Mouse (Mus musculus) embryonic facial prominence, embryonic 15.5 days (tissue): Measurements from ENCODE around the gene Ehmt2. TPM values are rescaled to one million over a fixed set of nuclear protein-coding genes. Genes with fewer than 3 reads are reported as not detected.

Experiments used
- ATAC-seq: fragments of 200-750 bp; cut with Nextera tagmentation; 2 replicates; pipeline ENCODE4 v1.8.0; 2017; ENCODE audit warnings: low read depth, moderate TSS enrichment; ENCODE audit not compliant: insufficient number of reproducible peaks, low FRiP score, low TSS enrichment
- H3K27ac ChIP-seq: fragments of 300-500 bp; sonication (generic); replicated peaks from 2 replicates; pipeline ENCODE4 v1.5.1; 2015; ENCODE audit warnings: mild to moderate bottlenecking, inconsistent platforms
- H3K27me3 ChIP-seq: fragments of 300-500 bp; sonication (generic); 2 replicates; pipeline ENCODE4 v1.6.1; 2015; ENCODE audit warnings: inconsistent platforms
- H3K36me3 ChIP-seq: fragments of 300-500 bp; sonication (generic); 2 replicates; pipeline ENCODE4 v1.6.1; 2015; ENCODE audit warnings: mild to moderate bottlenecking, inconsistent platforms
- H3K4me1 ChIP-seq: fragments of 300-500 bp; sonication (generic); 2 replicates; pipeline ENCODE4 v1.6.1; 2015; ENCODE audit warnings: inconsistent platforms
- H3K4me2 ChIP-seq: fragments of 300-500 bp; sonication (generic); replicated peaks from 2 replicates; pipeline ENCODE4 v1.6.1; 2015; ENCODE audit warnings: mild to moderate bottlenecking, inconsistent platforms
- H3K4me3 ChIP-seq: fragments of 300-500 bp; sonication (generic); replicated peaks from 2 replicates; pipeline ENCODE4 v1.5.1; 2015; ENCODE audit warnings: mild to moderate bottlenecking, inconsistent platforms
- H3K9ac ChIP-seq: fragments of 300-500 bp; sonication (generic); 2 replicates; pipeline ENCODE4 v1.6.1; 2015; ENCODE audit warnings: inconsistent platforms
- H3K9me3 ChIP-seq: fragments of 300-500 bp; sonication (generic); replicated peaks from 2 replicates; pipeline ENCODE4 v1.6.1; 2016; ENCODE audit warnings: inconsistent platforms
- whole genome bisulfite sequencing: fragments of 180-500 bp; shearing (Covaris S2); methylation state at CpG from one replicate; pipeline ENCODE4 v1.1.7; 2015; 5-methylcytosine and 5-hydroxymethylcytosine counted together
- polyA plus RNA-seq: library from polyadenylated mRNA; unstranded; fragments of >200 nt; fragmentation: Nextera tagmentation; extraction: Ambion mirVana; gene quantifications from 2 replicates; pipeline ENCODE4 v1.2.1, GENCODE M21; 2015

Ehmt2 gene
- polyA plus RNA-seq, 1 experiment from 2014 or later, result 86.8 TPM

DNA sequence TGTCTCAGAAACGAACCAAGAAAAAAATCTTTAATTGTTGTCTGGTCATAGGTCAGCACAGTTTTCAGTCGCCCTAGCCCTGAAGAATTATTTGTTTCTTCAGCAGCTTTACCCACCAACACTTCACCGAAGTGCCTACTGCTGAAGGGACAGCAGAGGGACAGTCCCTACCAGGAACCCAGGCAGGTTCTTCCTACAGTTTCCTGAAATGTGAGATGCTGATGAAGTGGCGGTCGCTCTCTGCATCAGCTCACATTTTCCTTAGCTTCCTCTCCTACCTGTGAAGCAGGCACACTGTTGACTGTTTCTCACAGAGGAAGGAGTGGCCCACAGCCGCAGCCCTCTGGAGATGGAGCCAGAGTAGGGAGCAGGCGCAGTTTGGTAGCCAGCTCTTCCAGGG is 32.3 kb upstream of the Ehmt2 start:
- no peak overlapping the region for H3K4me2 ChIP-seq
- no peaks in the 10 kb centered on the region for H3K9me3 ChIP-seq
- no peak for ATAC-seq
- H3K27ac ChIP-seq, result no peak overlapping the region
- no peaks in the 10 kb centered on the region for H3K36me3 ChIP-seq
- no peak overlapping the region for H3K4me3 ChIP-seq
- no peaks in the 10 kb centered on the region for H3K27me3 ChIP-seq
- H3K9ac ChIP-seq, result no peak overlapping the region
- no peaks in the 10 kb centered on the region for H3K4me1 ChIP-seq
- 52% methylated on average over 7 of the region's 7 CpGs for WGBS

DNA sequence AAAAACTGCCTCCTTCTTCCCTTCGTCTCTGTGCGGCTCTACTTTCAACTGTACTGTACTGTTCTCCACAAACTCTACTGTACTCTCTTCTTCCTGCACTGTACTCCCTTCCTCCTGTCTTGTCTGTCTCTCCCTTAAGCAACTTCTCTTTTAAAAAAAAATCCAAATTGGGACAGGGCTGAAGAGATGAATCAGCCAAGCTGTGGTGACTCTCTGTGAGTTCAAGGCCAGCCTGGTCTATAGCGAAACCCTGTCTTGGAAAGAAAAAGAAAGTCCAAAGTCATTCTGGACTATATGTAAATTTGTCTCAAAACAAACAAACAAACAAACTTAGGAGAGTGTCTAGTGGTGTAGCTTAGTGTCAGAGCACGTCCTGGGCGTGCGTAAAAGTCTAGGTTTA is 23.9 kb upstream of the Ehmt2 start:
- Histone ChIP-seq H3K4me2 (no peak overlapping the region), H3K9ac (no peak overlapping the region), H3K27me3 (no peaks in the 10 kb centered on the region), H3K9me3 (no peaks in the 10 kb centered on the region), H3K4me1 (no peaks in the 10 kb centered on the region), H3K4me3 (no peak overlapping the region), H3K27ac (no peak overlapping the region), H3K36me3 (no peaks in the 10 kb centered on the region)
- no peak for ATAC-seq
- 86% methylated on average over 6 of the region's 6 CpGs for WGBS

DNA sequence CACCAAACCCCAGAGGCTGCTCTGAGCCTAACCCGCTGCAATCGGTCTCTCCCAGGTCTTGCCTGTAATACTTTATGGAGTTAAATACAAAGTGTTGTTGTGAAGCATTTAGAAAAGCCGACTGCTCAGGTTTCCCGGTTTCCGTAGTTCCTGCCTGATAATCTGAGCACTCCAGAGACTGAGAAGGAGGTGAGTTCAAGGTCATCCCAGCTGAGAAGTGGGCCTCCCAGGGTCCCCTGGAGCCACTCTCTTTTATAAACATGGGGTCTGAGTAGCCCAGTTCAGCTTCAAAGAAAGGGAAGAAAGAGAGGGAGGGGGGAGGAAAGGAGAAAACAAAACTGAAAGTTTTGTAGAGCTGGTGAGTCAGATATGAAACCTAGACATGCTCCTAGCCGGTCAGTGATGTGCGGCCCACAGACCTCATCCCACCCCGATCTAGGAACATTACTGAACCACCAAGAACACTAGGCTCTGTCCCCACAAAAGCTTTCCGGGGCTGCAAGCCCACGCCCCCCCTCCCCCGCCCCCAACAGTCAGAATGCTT is 18.9 kb upstream of the Ehmt2 start, which contains the start of gene Zbtb12:
TSS of gene Zbtb12 (plus strand) at position 148 of the 544 bp plus-strand sequence.
- WGBS, result 44% methylated on average over 11 of the region's 11 CpGs

GRCm38 (mm10) chr17:34881166-34881565 is 17.1 kb upstream of the Ehmt2 start:
- H3K4me1 ChIP-seq, result peaks cover 27% of the 10 kb centered on the region
- no peak overlapping the region for H3K4me3 ChIP-seq
- no peaks in the 10 kb centered on the region for H3K9me3 ChIP-seq
- no peaks in the 10 kb centered on the region for H3K27me3 ChIP-seq
- ATAC-seq, result no peak
- H3K4me2 ChIP-seq, result no peak overlapping the region
- H3K27ac ChIP-seq, result no peak overlapping the region
- no peaks in the 10 kb centered on the region for H3K36me3 ChIP-seq
- no peak overlapping the region for H3K9ac ChIP-seq

More for the DNA sequence above, 18.9 kb upstream of the Ehmt2 start, which contains the start of gene Zbtb12:
- H3K4me3 ChIP-seq, result no peak within 1 kb of the TSS
- no peak within 1 kb of the TSS for H3K9ac ChIP-seq
- peaks cover 25% of the 10 kb centered on the region for H3K4me1 ChIP-seq
- no peak within 1 kb of the TSS for H3K4me2 ChIP-seq
- no peak for ATAC-seq
- H3K9me3 ChIP-seq, result no peaks in the 10 kb centered on the region
- no peaks in the 10 kb centered on the region for H3K27me3 ChIP-seq
- H3K36me3 ChIP-seq, result no peaks in the 10 kb centered on the region
- H3K27ac ChIP-seq, result no peak within 1 kb of the TSS

- Histone ChIP-seq H3K4me3 (peak within 1 kb of the TSS; percentile 13), H3K4me2 (peak within 1 kb of the TSS; percentile 42), H3K9me3 (no peaks in the 10 kb centered on the region), H3K27ac (no peak within 1 kb of the TSS), H3K9ac (no peak within 1 kb of the TSS), H3K36me3 (no peaks in the 10 kb centered on the region), H3K4me1 (peaks cover 27% of the 10 kb centered on the region), H3K27me3 (no peaks in the 10 kb centered on the region)
- ATAC-seq, result no peak
- WGBS, result 7% methylated on average over 15 of the region's 15 CpGs
Observed at GRCm38 (mm10) chr17:34881683-34882310, 16.5 kb upstream of the Ehmt2 start, which contains the start of gene Gm20547. Gene Gm20547 (minus strand): TSS chr17:34882042.

- peaks cover 27% of the 10 kb centered on the region for H3K4me1 ChIP-seq
- H3K4me2 ChIP-seq, result no peak overlapping the region
- H3K4me3 ChIP-seq, result no peak overlapping the region
- H3K27me3 ChIP-seq, result no peaks in the 10 kb centered on the region
- H3K27ac ChIP-seq, result no peak overlapping the region; the same call in 1 of the 2 replicates
- no peaks in the 10 kb centered on the region for H3K9me3 ChIP-seq
- 64% methylated on average over 3 of the region's 3 CpGs for WGBS
- no peak for ATAC-seq
- H3K36me3 ChIP-seq, result no peaks in the 10 kb centered on the region
- H3K9ac ChIP-seq, result no peak overlapping the region
Observed at GRCm38 (mm10) chr17:34883332-34883731, 14.9 kb upstream of the Ehmt2 start.

DNA sequence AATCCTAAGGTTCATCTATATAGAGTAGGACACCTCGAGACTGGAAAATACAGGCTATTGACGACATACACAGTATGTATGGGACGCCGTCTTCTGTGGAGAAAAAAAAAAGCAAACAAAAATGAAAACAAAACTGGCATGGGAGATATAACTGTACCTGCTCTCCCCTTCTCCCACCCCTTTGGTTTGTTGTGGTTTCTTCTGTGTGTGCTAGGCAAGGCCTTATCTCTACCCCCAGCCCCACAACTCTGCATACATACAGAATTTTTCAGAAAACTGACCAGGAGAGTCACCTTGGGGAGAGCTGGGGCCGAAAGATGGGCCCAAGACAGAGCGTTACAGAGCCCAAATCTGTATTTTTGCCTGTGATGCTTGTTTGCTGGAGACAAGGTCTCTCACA is 13.6 kb upstream of the Ehmt2 start:
- WGBS, result 82% methylated on average over 6 of the region's 6 CpGs
- Histone ChIP-seq H3K27ac (no peak overlapping the region), H3K27me3 (no peaks in the 10 kb centered on the region), H3K4me3 (no peak overlapping the region), H3K4me1 (peaks cover 26% of the 10 kb centered on the region), H3K9ac (no peak overlapping the region), H3K4me2 (no peak overlapping the region), H3K36me3 (no peaks in the 10 kb centered on the region), H3K9me3 (no peaks in the 10 kb centered on the region)
- ATAC-seq, result no peak

- H3K4me3 ChIP-seq, result no peak overlapping the region
Observed at GRCm38 (mm10) chr17:34885615-34886014, 12.7 kb upstream of the Ehmt2 start.

GRCm38 (mm10) chr17:34887942-34888341 is 10.3 kb upstream of the Ehmt2 start:
- no peak overlapping the region for H3K4me2 ChIP-seq
- no peak overlapping the region for H3K4me3 ChIP-seq
- no peak overlapping the region for H3K9ac ChIP-seq
- H3K27ac ChIP-seq, result no peak overlapping the region
- no peak for ATAC-seq
- H3K9me3 ChIP-seq, result no peaks in the 10 kb centered on the region
- 0 out of 2 replicates have a peak, but pooled peaks cover 15% of the 10 kb centered on the region for H3K4me1 ChIP-seq
- H3K27me3 ChIP-seq, result no peaks in the 10 kb centered on the region
- no peaks in the 10 kb centered on the region for H3K36me3 ChIP-seq
- 83% methylated on average over 5 of the region's 5 CpGs for WGBS

More at GRCm38 (mm10) chr17:34885615-34886014, 12.7 kb upstream of the Ehmt2 start:
- H3K27me3 ChIP-seq, result no peaks in the 10 kb centered on the region
- H3K27ac ChIP-seq, result no peak overlapping the region
- H3K9me3 ChIP-seq, result no peaks in the 10 kb centered on the region
- ATAC-seq, result no peak
- no peak overlapping the region for H3K9ac ChIP-seq
- H3K4me2 ChIP-seq, result no peak overlapping the region
- peaks cover 24% of the 10 kb centered on the region for H3K4me1 ChIP-seq
- H3K36me3 ChIP-seq, result no peaks in the 10 kb centered on the region
- WGBS, result 49% methylated on average over 3 of the region's 3 CpGs

DNA sequence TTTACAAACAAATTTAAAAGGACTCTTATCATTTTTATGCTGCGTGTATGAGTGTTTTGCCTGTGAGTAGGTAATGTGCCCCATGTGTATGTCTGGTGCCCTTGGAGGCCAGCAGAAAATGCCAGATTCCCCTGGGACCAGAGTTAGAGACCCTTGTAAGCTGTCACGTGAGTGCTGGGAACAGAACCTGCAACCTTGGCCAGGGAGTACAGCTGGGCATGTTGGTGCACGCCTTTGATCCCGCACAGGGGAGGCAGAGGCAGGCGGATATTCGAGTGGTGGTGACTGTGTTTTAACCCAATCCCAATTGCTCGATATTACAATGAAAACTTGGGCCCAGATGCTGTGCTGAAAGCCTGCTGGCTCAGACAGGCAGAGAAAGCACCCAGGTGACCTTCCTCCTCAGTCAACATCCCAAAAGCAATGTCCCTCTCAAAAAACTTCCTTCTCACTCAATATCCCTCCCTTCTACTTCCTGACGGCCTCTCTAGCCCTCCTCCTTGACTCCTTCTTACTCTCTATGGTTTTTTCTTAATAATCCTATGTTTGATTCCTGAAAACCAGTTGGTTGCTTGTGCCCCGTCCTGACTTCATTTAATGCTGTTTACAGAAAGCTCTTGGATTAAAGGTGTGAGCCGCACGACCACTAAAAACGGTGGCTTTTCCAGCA is 8.1 kb upstream of the Ehmt2 start:
- Histone ChIP-seq H3K4me1 (peaks cover 4% of the 10 kb centered on the region), H3K4me3 (no peak overlapping the region), H3K9ac (no peak overlapping the region), H3K36me3 (no peaks in the 10 kb centered on the region), H3K27me3 (no peaks in the 10 kb centered on the region), H3K4me2 (no peak overlapping the region), H3K9me3 (no peaks in the 10 kb centered on the region), H3K27ac (no peak overlapping the region)
- no peak for ATAC-seq
- 81% methylated on average over 12 of the region's 12 CpGs for WGBS

- no peak for ATAC-seq
- WGBS, result 94% methylated on average over 2 of the region's 2 CpGs
- H3K4me1 ChIP-seq, result peaks cover 16% of the 10 kb centered on the region
- no peak overlapping the region for H3K27ac ChIP-seq
- H3K9me3 ChIP-seq, result no peaks in the 10 kb centered on the region
- H3K4me3 ChIP-seq, result no peak overlapping the region
- no peak overlapping the region for H3K9ac ChIP-seq
- peaks cover 2% of the 10 kb centered on the region; the same call in 1 of the 2 replicates for H3K36me3 ChIP-seq
- no peak overlapping the region for H3K4me2 ChIP-seq
- no peaks in the 10 kb centered on the region for H3K27me3 ChIP-seq
Observed at GRCm38 (mm10) chr17:34891377-34891776, 6.9 kb upstream of the Ehmt2 start.
